Comparison of ENCODE assay signal across 9 mouse cellular contexts in genomic region chr6:70955841-70956240, GRCm38 (mm10). TPM values are rescaled to one million over a fixed set of nuclear protein-coding genes. Genes with fewer than 3 reads are reported as not detected.
A peak's percentile ranks its signal among the peaks of the same experiment; 100 is the strongest.
DNase-seq lines count a peak whose midpoint lies in the region; ATAC-seq lines count a peak whose summit lies in the region.
"Had no signal": no experiment of that assay in that cellular context is flagged by ENCODE, and none has a peak within 500 bp of the region (broad histone marks: within the 10 kb centered on the region; RNA-seq: fewer than 3 reads in every experiment).

No protein-coding gene starts in this region.

- no peaks in the 10 kb centered on the region for H3K9me3 ChIP-seq in lung, embryonic 15.5 days
- H3K9me3 ChIP-seq in forebrain, embryonic 12.5 days, result no peaks in the 10 kb centered on the region
- no peaks in the 10 kb centered on the region for H3K9me3 ChIP-seq in limb, embryonic 10.5 days (replicated peaks)
- no peaks in the 10 kb centered on the region for H3K9me3 ChIP-seq in neural tube, embryonic 15.5 days (replicated peaks)

- no peak overlapping the region for H3K9ac ChIP-seq in lung, embryonic 15.5 days
- H3K9ac ChIP-seq in forebrain, embryonic 12.5 days, result 0 out of 2 replicates have a peak overlapping the region, but pooled peaks have one; percentile 1
- H3K9ac ChIP-seq in neural tube, embryonic 15.5 days (replicated peaks), result no peak overlapping the region

- H3K4me1 ChIP-seq in lung, embryonic 15.5 days, result peaks cover 9% of the 10 kb centered on the region; the same call in 1 of the 2 replicates
- H3K4me1 ChIP-seq in forebrain, embryonic 12.5 days, result peaks cover 12% of the 10 kb centered on the region
- H3K4me1 ChIP-seq in limb, embryonic 10.5 days, result peaks cover 13% of the 10 kb centered on the region
- peaks cover 16% of the 10 kb centered on the region for H3K4me1 ChIP-seq in neural tube, embryonic 15.5 days

- H3K27me3 ChIP-seq in lung, embryonic 15.5 days, result peaks cover 86% of the 10 kb centered on the region
- H3K27me3 ChIP-seq in forebrain, embryonic 12.5 days, result peaks cover 79% of the 10 kb centered on the region
- peaks cover 87% of the 10 kb centered on the region for H3K27me3 ChIP-seq in limb, embryonic 10.5 days (ENCODE audit: low read depth, poor library complexity, severe bottlenecking)
- peaks cover 68% of the 10 kb centered on the region for H3K27me3 ChIP-seq in neural tube, embryonic 15.5 days (replicated peaks)

- peak overlapping the region; percentile 39 for H3K4me3 ChIP-seq in lung, embryonic 15.5 days
- H3K4me3 ChIP-seq in forebrain, embryonic 12.5 days (replicated peaks), result peak overlapping the region; percentile 52
- H3K4me3 ChIP-seq in limb, embryonic 10.5 days, result peak overlapping the region; percentile 61
- H3K4me3 ChIP-seq in neural tube, embryonic 15.5 days (replicated peaks), result peak overlapping the region; percentile 44
- H3K4me3 ChIP-seq: erythroblast, embryonic 14.5 days had no signal

- no peaks in the 10 kb centered on the region for H3K36me3 ChIP-seq in lung, embryonic 15.5 days
- no peaks in the 10 kb centered on the region for H3K36me3 ChIP-seq in forebrain, embryonic 12.5 days (replicated peaks)
- H3K36me3 ChIP-seq in limb, embryonic 10.5 days, result no peaks in the 10 kb centered on the region
- no peaks in the 10 kb centered on the region for H3K36me3 ChIP-seq in neural tube, embryonic 15.5 days

- no peak for ATAC-seq in lung, embryonic 15.5 days (ENCODE audit: borderline replicate concordance, extremely low read depth, low FRiP score, low TSS enrichment)
- peak; percentile 9; the same call in 1 of the 2 replicates for ATAC-seq in forebrain, embryonic 12.5 days (ENCODE audit: low FRiP score)
- ATAC-seq in neural tube, embryonic 15.5 days (ENCODE audit: low FRiP score), result no peak

- WGBS in lung, embryonic 15.5 days, result 3% methylated on average over 12 of the region's 12 CpGs
- WGBS in forebrain, embryonic 12.5 days, result under 1% methylated on average over 12 of the region's 12 CpGs
- 2% methylated on average over 12 of the region's 12 CpGs for WGBS in limb, embryonic 10.5 days
- WGBS in neural tube, embryonic 15.5 days, result 1% methylated on average over 12 of the region's 12 CpGs

- DNase-seq in lung, adult 18-20 months, result no peak
- no peak for DNase-seq in limb, embryonic 10.5 days (ENCODE audit: low spot score)
- DNase-seq in layer of hippocampus, adult 8-10 months (ENCODE audit: low spot score in 2 of 2), result no peak
- no peak for DNase-seq in adrenal gland, postnatal 14 days
- no peak for DNase-seq in spleen, postnatal 36 days (ENCODE audit: low spot score in 2 of 2)

- H3K4me2 ChIP-seq in lung, embryonic 15.5 days, result peak overlapping the region; percentile 75
- peak overlapping the region; percentile 98 for H3K4me2 ChIP-seq in forebrain, embryonic 12.5 days
- peak overlapping the region; percentile 93 for H3K4me2 ChIP-seq in neural tube, embryonic 15.5 days

- no peak overlapping the region for H3K27ac ChIP-seq in lung, embryonic 15.5 days
- no peak overlapping the region for H3K27ac ChIP-seq in forebrain, embryonic 12.5 days
- no peak overlapping the region for H3K27ac ChIP-seq in limb, embryonic 10.5 days
- H3K27ac ChIP-seq in neural tube, embryonic 15.5 days (replicated peaks), result no peak overlapping the region

RNA-seq across cellular contexts. Expression of gene Foxi3, which starts 0.5 kb away (rescaled TPM):
- not detected in 2 replicates for polyA plus RNA-seq in lung, embryonic 15.5 days (2015; fragmentation: Nextera tagmentation; extraction: Ambion mirVana)
- 0.20 TPM in 1 of 2 replicates, not detected in the other for polyA plus RNA-seq in forebrain, embryonic 12.5 days (2016; fragmentation: Nextera tagmentation; extraction: Ambion mirVana)
- polyA plus RNA-seq in limb, embryonic 10.5 days (2016; fragmentation: Nextera tagmentation; extraction: Ambion mirVana), result not detected in 2 replicates
- not detected in 2 replicates for polyA plus RNA-seq in neural tube, embryonic 15.5 days (2015; fragmentation: Nextera tagmentation; extraction: Ambion mirVana)
- total RNA-seq in layer of hippocampus, adult 8-10 months (2022), result not detected
- total RNA-seq in adrenal gland, postnatal 14 days (2021), result not detected in 2 replicates
- polyA plus RNA-seq: erythroblast, embryonic 14.5 days had no signal

RNA-seq across cellular contexts. Expression of gene Tex37, which starts 37.1 kb away (rescaled TPM):
- polyA plus RNA-seq in lung, embryonic 15.5 days (2015; fragmentation: Nextera tagmentation; extraction: Ambion mirVana), result not detected in 2 replicates
- not detected in 2 replicates for polyA plus RNA-seq in forebrain, embryonic 12.5 days (2016; fragmentation: Nextera tagmentation; extraction: Ambion mirVana)
- not detected in 2 replicates for polyA plus RNA-seq in limb, embryonic 10.5 days (2016; fragmentation: Nextera tagmentation; extraction: Ambion mirVana)
- polyA plus RNA-seq in neural tube, embryonic 15.5 days (2015; fragmentation: Nextera tagmentation; extraction: Ambion mirVana), result not detected in 2 replicates
- total RNA-seq in layer of hippocampus, adult 8-10 months (2022), result not detected
- total RNA-seq in adrenal gland, postnatal 14 days (2021), result not detected in 2 replicates
- polyA plus RNA-seq: erythroblast, embryonic 14.5 days had no signal
